Mouse (Mus musculus) telencephalon, adult 2 months (tissue): ENCODE results near the gene Olfr620.

Source experiments
- DNase-seq: peaks from one replicate; pipeline ENCODE4 v3.0.0-alpha.2; 2011; ENCODE audit warnings: low read depth, low spot score

Olfr620 gene

DNA sequence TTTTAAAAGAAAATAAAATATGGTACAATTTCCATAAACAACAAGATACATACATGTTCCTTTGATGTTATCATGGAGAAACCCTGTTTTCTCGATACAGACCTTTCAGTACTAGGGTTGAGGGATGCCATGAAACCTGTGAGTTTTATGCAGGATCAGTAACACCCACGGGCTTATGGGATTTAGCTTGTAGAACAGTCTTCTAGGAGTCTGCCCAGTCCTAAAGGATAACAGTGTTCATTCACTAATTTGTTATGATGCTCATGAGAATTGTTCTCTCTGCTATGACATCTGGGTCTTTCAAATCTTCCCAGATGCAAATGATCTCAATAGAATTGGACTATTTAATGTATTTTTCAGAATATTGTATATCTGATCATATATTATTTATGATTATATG is at the start of gene Olfr620:
Gene Olfr620 (minus strand): TSS at position 101 of the 400 bp plus-strand sequence.
- DNase-seq, result no peak

DNA sequence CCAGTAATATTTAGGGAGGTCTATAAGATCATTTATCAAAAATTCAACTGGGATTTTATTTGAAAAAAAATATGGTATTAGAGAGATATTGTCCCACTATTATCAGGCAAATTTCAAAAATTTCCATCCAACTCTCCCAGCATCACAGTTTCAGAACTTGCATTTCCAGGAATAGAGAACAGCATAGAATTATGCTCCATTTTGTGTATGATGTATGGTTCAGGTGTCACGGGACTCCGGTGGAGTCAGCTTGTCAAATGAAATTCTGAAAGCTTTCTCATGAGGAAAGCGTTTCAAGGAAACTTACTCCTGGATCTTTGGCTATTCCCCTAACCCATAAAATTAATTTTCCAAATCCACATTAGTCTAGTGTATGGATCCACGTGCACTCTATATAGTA is 31.7 kb upstream of the Olfr620 start:
- DNase-seq, result no peak

DNA sequence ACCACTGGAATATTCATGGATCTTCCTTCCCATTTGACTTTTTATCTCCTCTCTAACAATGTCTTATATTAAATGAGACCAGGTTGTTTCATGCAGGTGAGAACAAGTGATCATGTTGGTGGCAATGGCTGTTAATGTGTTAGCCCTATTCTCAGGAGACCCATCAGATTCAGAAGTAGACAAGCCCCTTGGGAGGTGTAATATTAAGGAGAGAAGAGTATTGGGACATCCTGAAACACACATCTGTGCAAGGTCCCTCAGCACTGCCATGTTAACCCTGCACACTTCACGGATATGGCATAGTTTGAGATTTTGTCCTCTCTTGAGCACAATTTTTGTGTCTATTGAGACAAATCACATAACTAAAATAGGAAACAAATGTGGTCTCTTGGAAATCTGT is 30.3 kb upstream of the Olfr620 start, which contains the start of gene Olfr622:
Gene Olfr622 (minus strand): TSS at position 101 of the 400 bp plus-strand sequence.
- no peak for DNase-seq

DNA sequence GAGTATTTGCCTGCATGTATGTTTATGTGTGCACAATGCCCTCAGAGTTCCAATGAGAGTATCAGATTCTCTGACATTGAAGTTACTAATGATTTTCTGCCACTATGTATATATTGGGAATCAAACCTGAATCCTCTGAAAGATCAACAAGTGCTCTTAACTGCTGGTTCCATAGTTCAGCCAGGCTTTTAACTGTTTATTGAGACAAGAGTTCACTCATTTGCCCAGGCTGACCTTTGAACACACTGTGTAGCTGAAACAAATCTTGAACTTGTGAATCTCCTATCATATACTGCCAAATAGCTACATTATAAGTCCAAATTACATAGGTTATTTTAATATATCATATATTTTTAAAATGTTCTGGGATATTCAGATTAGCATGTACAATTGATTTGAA is 24.5 kb upstream of the Olfr620 start:
- DNase-seq, result no peak

DNA sequence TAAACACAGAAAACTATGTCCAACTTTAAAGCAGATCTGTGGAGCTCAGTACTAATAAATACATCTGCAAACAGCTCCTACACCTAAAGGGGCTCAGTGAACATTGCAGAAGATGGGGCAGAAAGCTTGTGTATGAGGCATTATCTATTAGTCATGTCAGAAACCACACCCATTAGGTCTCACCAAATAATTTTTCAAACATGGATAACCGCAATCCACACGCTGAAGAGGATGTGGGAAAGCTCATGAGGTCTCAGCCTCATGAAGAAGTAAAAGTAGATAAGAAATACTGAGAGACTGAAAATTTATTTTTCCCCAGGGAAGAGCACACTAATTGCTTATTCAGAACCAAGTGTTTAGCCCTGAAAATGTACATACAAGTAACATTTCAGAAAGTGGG is 4.9 kb downstream of the Olfr620 start:
- DNase-seq, result no peak

DNA sequence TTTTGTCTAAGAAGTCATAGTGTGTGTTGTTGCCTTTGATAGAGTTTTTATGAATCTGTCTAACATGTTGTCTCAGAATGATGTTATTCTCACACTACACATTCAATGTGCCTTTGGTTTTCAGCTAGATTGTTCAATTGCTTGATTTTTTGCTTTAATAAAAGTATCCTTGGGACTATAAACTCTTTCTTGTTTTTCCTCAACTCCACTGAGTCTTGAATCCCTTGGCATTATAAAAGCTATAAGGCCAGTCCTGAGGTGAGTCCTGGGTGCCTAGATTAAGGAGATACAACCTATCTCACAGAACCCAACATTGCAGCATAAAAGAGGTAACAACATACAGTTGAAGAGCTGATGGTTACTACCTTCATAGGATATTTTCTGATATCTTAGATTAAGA is 12.1 kb downstream of the Olfr620 start, which contains the start of gene Olfr619:
Gene Olfr619 (plus strand): TSS at position 301 of the 400 bp plus-strand sequence.
- DNase-seq, result no peak

DNA sequence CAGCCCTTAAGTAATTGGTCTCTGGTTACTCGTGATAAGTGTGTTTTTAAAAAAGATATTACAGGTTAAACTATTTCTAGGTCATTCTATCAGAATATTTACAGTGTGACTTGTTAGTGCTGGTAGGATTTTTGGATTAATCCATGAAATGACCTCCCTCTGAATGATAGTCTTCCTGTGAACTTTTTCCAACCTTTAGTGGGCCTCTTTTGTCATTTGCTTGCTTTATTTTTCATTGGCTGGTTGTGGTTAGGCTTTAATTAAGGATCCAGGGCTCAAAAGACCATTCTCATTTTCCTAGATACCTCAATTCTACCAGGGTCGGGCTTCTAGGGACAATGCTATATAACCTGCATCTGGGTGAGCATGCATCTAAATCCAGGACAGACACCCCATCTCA is 22.5 kb downstream of the Olfr620 start, which contains the start of gene Olfr618:
Gene Olfr618 (plus strand): TSS at position 301 of the 400 bp plus-strand sequence.
- DNase-seq, result no peak

DNA sequence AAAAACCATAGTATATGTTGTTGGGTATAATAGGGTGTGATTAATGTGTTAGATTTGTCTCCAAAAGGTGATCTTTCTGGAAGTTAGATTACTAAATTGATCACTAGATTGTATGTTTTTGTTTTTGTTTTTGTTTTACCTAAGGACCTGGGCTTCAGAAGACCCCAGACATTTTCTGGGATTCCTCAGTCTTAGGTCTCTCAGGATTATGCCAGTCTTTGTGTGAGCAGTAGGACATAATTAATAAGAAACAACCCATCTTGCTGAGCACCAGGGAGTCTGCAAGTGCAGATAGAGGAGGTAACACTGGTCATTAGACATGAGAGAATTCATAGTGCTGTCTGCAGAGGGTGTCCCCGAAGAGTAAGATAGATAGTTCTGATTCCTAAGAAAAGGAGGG is 39.6 kb downstream of the Olfr620 start, which contains the start of gene Olfr617:
Gene Olfr617 (plus strand): TSS at position 301 of the 400 bp plus-strand sequence.
- no peak for DNase-seq

DNA sequence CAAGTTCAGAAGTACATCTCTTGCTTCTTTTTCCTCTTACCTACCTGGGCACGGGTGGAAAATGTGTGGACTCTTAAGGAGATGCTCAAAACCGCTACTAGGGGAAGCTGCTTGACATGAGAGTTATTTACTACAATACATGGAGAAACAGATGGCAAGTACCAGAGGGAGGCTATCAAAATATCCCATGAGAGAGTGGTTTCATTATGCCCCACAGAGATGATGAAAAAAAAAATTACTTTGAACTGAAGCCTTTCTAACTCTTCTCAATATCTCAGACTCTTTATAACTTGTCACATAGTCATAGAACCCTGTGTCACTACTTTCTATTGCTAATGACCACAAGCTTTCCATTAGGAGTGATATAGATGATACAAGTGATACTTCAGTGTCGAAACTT is 43.3 kb downstream of the Olfr620 start, which contains the start of gene Olfr616:
Gene Olfr616 (minus strand): TSS at position 101 of the 400 bp plus-strand sequence.
- no peak for DNase-seq

DNA sequence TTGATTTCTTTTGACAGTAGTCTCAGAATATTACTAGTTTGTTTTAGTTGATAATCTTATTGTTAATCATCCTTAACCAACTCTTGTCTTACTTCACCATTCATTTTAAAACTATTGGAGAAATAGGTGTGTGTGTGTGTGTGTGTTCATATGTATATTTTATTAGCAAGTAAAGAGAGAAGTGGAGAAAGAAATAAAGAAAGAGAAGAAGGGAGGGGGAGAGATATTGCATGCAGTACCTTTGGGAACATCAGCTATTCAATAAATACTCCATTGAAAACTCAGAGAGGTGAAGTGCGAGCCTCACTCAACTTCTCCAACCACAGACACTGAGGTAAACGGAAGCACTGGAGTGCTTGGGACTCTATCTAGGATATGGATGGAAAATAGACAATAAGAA is 56.6 kb downstream of the Olfr620 start, which contains the start of gene Olfr615:
Gene Olfr615 (plus strand): TSS at position 301 of the 400 bp plus-strand sequence.
- no peak for DNase-seq
